Mouse (Mus musculus) heart, adult 9 months (tissue): ENCODE data around the gene Itpr1.

Experiments
- DNase-seq, 2 experiments: peaks; one replicate each; pipeline ENCODE4 v3.0.0; 2022; ENCODE audit warnings: low spot score in 2 of 2

Itpr1 gene

GRCm38 (mm10) chr6:108512097-108512496, 299.2 kb downstream of the Itpr1 start:
- DNase-seq, result no peak

- no peak for DNase-seq
These were observed 300.1 kb downstream of the Itpr1 start for GRCm38 (mm10) chr6:108512994-108513393.

- no peak for DNase-seq
These were observed 303.4 kb downstream of the Itpr1 start for GRCm38 (mm10) chr6:108516248-108516647.

GRCm38 (mm10) chr6:108517241-108517981, 304.5 kb downstream of the Itpr1 start:
- no peak for DNase-seq

- no peak for DNase-seq
These were observed 305.1 kb downstream of the Itpr1 start for GRCm38 (mm10) chr6:108517986-108518385.

- DNase-seq, result no peak
These were observed 305.7 kb downstream of the Itpr1 start for GRCm38 (mm10) chr6:108518552-108518951.

GRCm38 (mm10) chr6:108519327-108519726, 306.4 kb downstream of the Itpr1 start:
- DNase-seq, result no peak

GRCm38 (mm10) chr6:108523956-108524616, 311.2 kb downstream of the Itpr1 start:
- DNase-seq, result no peak

GRCm38 (mm10) chr6:108524617-108525010, 311.7 kb downstream of the Itpr1 start:
- DNase-seq, result no peak

GRCm38 (mm10) chr6:108527560-108527959, 314.7 kb downstream of the Itpr1 start:
- DNase-seq, result no peak

- peak; percentile 51 to 56 for DNase-seq
These were observed 315.1 kb downstream of the Itpr1 start for GRCm38 (mm10) chr6:108527993-108528392.

GRCm38 (mm10) chr6:108529150-108529549, 316.3 kb downstream of the Itpr1 start:
- DNase-seq, result no peak

GRCm38 (mm10) chr6:108530781-108531323, 318.0 kb downstream of the Itpr1 start:
- no peak for DNase-seq

GRCm38 (mm10) chr6:108531324-108532311, 318.7 kb downstream of the Itpr1 start:
- DNase-seq, result peak in 1 of 2 experiments; percentile 27

GRCm38 (mm10) chr6:108532486-108533179, 319.7 kb downstream of the Itpr1 start:
- peak; percentile 76 to 81 for DNase-seq

GRCm38 (mm10) chr6:108534139-108534538, 321.2 kb downstream of the Itpr1 start:
- no peak for DNase-seq

- peak; percentile 44 to 49 for DNase-seq
These were observed 321.7 kb downstream of the Itpr1 start for GRCm38 (mm10) chr6:108534596-108534995.

GRCm38 (mm10) chr6:108535309-108535708, 322.4 kb downstream of the Itpr1 start:
- DNase-seq, result no peak

GRCm38 (mm10) chr6:108536546-108537317, 323.8 kb downstream of the Itpr1 start:
- peak in 1 of 2 experiments; percentile 14 for DNase-seq

GRCm38 (mm10) chr6:108538406-108538805, 325.5 kb downstream of the Itpr1 start:
- no peak for DNase-seq
